1 mouse cellular context compared by ENCODE assay signal in genomic region chr19:44146568-44146879, GRCm38 (mm10).
TF ChIP-seq lines count a peak whose summit lies in the region.

No protein-coding gene starts in this region.

TF ChIP-seq in CH12.LX, 34 proteins besides CTCF, POLR2A, EP300 and RAD21 (continued from another document):
- TF ChIP-seq MXI1 (IDR thresholded peaks at IDR 0.05; ENCODE audit: low read depth, low read length) (no peak), PAX5 (IDR thresholded peaks at IDR 0.05; ENCODE audit: low read length) (no peak), NELFE (IDR thresholded peaks at IDR 0.05; ENCODE audit: low read depth, low read length) (no peak; the same call in 1 of the 2 replicates), POLR2AphosphoS2 (IDR thresholded peaks at IDR 0.05; ENCODE audit: low read depth, low read length) (0 out of 2 replicates have a peak, but pooled peaks have one; percentile 18), JUND (conservative IDR thresholded peaks at IDR 0.05; ENCODE audit: low read depth, low read length) (no peak)
